Mouse (Mus musculus) cerebellum, adult (tissue): ENCODE measurements around the gene Ctsl.
A peak's percentile ranks its signal among the peaks of the same experiment; 100 is the strongest.

Experiments used
- ATAC-seq: cut with Nextera tagmentation; 2 replicates; pipeline ENCODE4 v1.9.2; 2017; ENCODE audit warnings: mild to moderate bottlenecking, moderate library complexity, mixed read lengths; ENCODE audit not compliant: insufficient number of reproducible peaks, low FRiP score, low TSS enrichment

Gene Ctsl

GRCm38 (mm10) chr13:64370173-64370940 lies at the start of gene Ctsl:
Gene Ctsl, minus strand, starts transcription at chr13:64370890.
- ATAC-seq, result peak; percentile 98

- ATAC-seq, result no peak
Observed at GRCm38 (mm10) chr13:64416955-64417601, 46.4 kb upstream of the Ctsl start.

GRCm38 (mm10) chr13:64415659-64416058 lies 45.0 kb upstream of the Ctsl start:
- ATAC-seq, result no peak

- ATAC-seq, result no peak
Observed at GRCm38 (mm10) chr13:64412752-64413257, 42.1 kb upstream of the Ctsl start.

GRCm38 (mm10) chr13:64411282-64411681 lies 40.6 kb upstream of the Ctsl start:
- ATAC-seq, result no peak

- ATAC-seq, result no peak
Observed at GRCm38 (mm10) chr13:64410604-64411003, 39.9 kb upstream of the Ctsl start.

- no peak for ATAC-seq
Observed at GRCm38 (mm10) chr13:64407992-64408391, 37.3 kb upstream of the Ctsl start.

- no peak for ATAC-seq
Observed at GRCm38 (mm10) chr13:64405550-64405949, 34.9 kb upstream of the Ctsl start.

GRCm38 (mm10) chr13:64403519-64403918 lies 32.8 kb upstream of the Ctsl start:
- ATAC-seq, result no peak

GRCm38 (mm10) chr13:64402951-64403460 lies 32.3 kb upstream of the Ctsl start:
- ATAC-seq, result no peak

- no peak for ATAC-seq
Observed at GRCm38 (mm10) chr13:64402504-64402949, 31.8 kb upstream of the Ctsl start.

- no peak for ATAC-seq
Observed at GRCm38 (mm10) chr13:64402006-64402405, 31.3 kb upstream of the Ctsl start.

GRCm38 (mm10) chr13:64400801-64401361 lies 30.2 kb upstream of the Ctsl start:
- no peak for ATAC-seq

GRCm38 (mm10) chr13:64399906-64400305 lies 29.2 kb upstream of the Ctsl start:
- no peak for ATAC-seq

- ATAC-seq, result no peak
Observed at GRCm38 (mm10) chr13:64398065-64398464, 27.4 kb upstream of the Ctsl start.

- ATAC-seq, result no peak
Observed at GRCm38 (mm10) chr13:64396979-64397378, 26.3 kb upstream of the Ctsl start.

GRCm38 (mm10) chr13:64388415-64388814 lies 17.7 kb upstream of the Ctsl start:
- no peak for ATAC-seq

- ATAC-seq, result no peak
Observed at GRCm38 (mm10) chr13:64386048-64386447, 15.4 kb upstream of the Ctsl start.

- ATAC-seq, result no peak
Observed at GRCm38 (mm10) chr13:64384937-64385336, 14.2 kb upstream of the Ctsl start.

- ATAC-seq, result no peak
Observed at GRCm38 (mm10) chr13:64380251-64380650, 9.6 kb upstream of the Ctsl start.

GRCm38 (mm10) chr13:64378601-64379000 lies 7.9 kb upstream of the Ctsl start:
- ATAC-seq, result no peak
